Mouse (Mus musculus): Measurements from ENCODE around the gene C530008M17Rik. TPM values are rescaled to one million over a fixed set of nuclear protein-coding genes. Genes with fewer than 3 reads are reported as not detected.

Gene C530008M17Rik
- total and polyA plus RNA-seq, 3 experiments, result 0.04 to 0.44 TPM; not detected in 1

DNA sequence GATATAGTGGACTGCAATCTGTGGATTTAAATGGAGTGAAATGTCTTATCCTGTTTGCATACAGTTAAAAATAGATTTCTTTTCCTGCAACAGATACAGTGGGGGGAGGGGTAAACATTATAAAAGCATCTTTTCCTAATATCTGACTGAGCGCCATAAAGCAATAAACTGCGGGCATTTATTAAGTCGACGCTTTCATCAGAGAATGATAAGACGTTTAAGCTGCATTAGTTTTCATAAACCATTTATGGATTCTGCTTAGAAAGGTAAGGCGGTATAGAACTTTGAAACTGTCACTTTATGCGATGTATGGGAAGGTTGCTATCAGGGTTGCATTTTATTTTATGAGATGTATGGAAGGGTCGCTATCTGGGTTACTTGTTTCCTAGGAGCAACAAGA lies 141.7 kb downstream of the C530008M17Rik start:
- Histone ChIP-seq H3K27me3 (replicated peaks) (no peaks in the 10 kb centered on the region), H3K79me2 (replicated peaks; ENCODE audit: control insufficient read depth, extremely low read depth, insufficient read depth, poor library complexity, severe bottlenecking) (no peaks in the 10 kb centered on the region), H3K9ac (ENCODE audit: insufficient read depth, low read depth) (no peak overlapping the region), H3K27ac (ENCODE audit: insufficient read depth, low read depth) (no peak overlapping the region), H3K9me3 (replicated peaks; ENCODE audit: low read length) (no peaks in the 10 kb centered on the region), H3K36me3 (replicated peaks in 1 of 2; ENCODE audit: control insufficient read depth in 1 of 2, insufficient read depth in 1 of 2, low read length in 1 of 2) (no peaks in the 10 kb centered on the region), H3K4me2 (ENCODE audit: insufficient read depth, low read depth, poor library complexity, severe bottlenecking) (no peak overlapping the region), H3K4me3 (replicated peaks in 1 of 3; ENCODE audit: low read depth in 2 of 3, low read length in 2 of 3, poor library complexity in 1 of 3) (no peak overlapping the region), H3K4me1 (ENCODE audit: control insufficient read depth in 1 of 2, insufficient read depth in 2 of 2) (no peaks in the 10 kb centered on the region)
- in situ Hi-C loops (cut with MboI; ENCODE audit: low pct_ligation_motif_present, low pct_unique_long_range_greater_than_20kb, low sequenced_read_pairs), result no loop called here
- dilution Hi-C loops (cut with MboI; ENCODE audit: extremely low pct_ligation_motif_present, extremely low pct_unique_long_range_greater_than_20kb, low sequenced_read_pairs), result no loop called here
- no peak for DNase-seq (ENCODE audit: extremely low read depth)
- TF ChIP-seq MYC (IDR thresholded peaks at IDR 0.05; ENCODE audit: low read depth, low read length), result no peak
- TF ChIP-seq ETS1 (conservative IDR thresholded peaks at IDR 0.05; ENCODE audit: low read depth, low read length), result no peak
- no peak for TF ChIP-seq CTCF (conservative IDR thresholded peaks at IDR 0.05 in 1 of 2, IDR thresholded peaks at IDR 0.05 in 1 of 2; ENCODE audit: low read depth in 2 of 2, low read length in 2 of 2)
- no peak for TF ChIP-seq SIN3A (IDR thresholded peaks at IDR 0.05; ENCODE audit: low read length)
- no peak for TF ChIP-seq E2F4 (IDR thresholded peaks at IDR 0.05; ENCODE audit: insufficient replicate concordance, low read depth, low read length)
- TF ChIP-seq KAT2A (IDR thresholded peaks at IDR 0.05; ENCODE audit: insufficient replicate concordance, low read length), result no peak
- TF ChIP-seq USF1 (IDR thresholded peaks at IDR 0.05; ENCODE audit: low read depth, low read length), result no peak
- TF ChIP-seq MXI1 (IDR thresholded peaks at IDR 0.05; ENCODE audit: low read depth, low read length), result no peak
- TF ChIP-seq POLR2AphosphoS2 (IDR thresholded peaks at IDR 0.05; ENCODE audit: low read depth, low read length), result no peak
- no peak for TF ChIP-seq MAZ (IDR thresholded peaks at IDR 0.05; ENCODE audit: low read depth, low read length)
- no peak for TF ChIP-seq JUN (IDR thresholded peaks at IDR 0.05; ENCODE audit: insufficient read depth, low read depth, low read length)
- no peak for TF ChIP-seq ZMIZ1 (IDR thresholded peaks at IDR 0.05; ENCODE audit: low read depth, low read length)
- no peak for TF ChIP-seq TBP (conservative IDR thresholded peaks at IDR 0.05; ENCODE audit: low read depth, low read length)
- TF ChIP-seq NELFE (IDR thresholded peaks at IDR 0.05; ENCODE audit: low read depth, low read length), result no peak
- no peak for TF ChIP-seq RAD21 (IDR thresholded peaks at IDR 0.05; ENCODE audit: low read depth, low read length)
- no peak for TF ChIP-seq EP300 (IDR thresholded peaks at IDR 0.05; ENCODE audit: low read length)
- TF ChIP-seq BHLHE40 (IDR thresholded peaks at IDR 0.05; ENCODE audit: low read depth, low read length), result no peak
- no peak for TF ChIP-seq MAFK (IDR thresholded peaks at IDR 0.05; ENCODE audit: insufficient replicate concordance, low read length)
- TF ChIP-seq RCOR1 (conservative IDR thresholded peaks at IDR 0.05; ENCODE audit: low read depth, low read length), result no peak
- no peak for TF ChIP-seq TCF12 (IDR thresholded peaks at IDR 0.05; ENCODE audit: low read depth, low read length)

- Histone ChIP-seq H3K9ac (ENCODE audit: insufficient read depth, low read depth) (no peak overlapping the region), H3K9me3 (replicated peaks; ENCODE audit: low read length) (peaks cover 2% of the 10 kb centered on the region), H3K36me3 (replicated peaks in 1 of 2; ENCODE audit: control insufficient read depth in 1 of 2, insufficient read depth in 1 of 2, low read length in 1 of 2) (no peaks in the 10 kb centered on the region), H3K4me2 (ENCODE audit: insufficient read depth, low read depth, poor library complexity, severe bottlenecking) (no peak overlapping the region), H3K79me2 (replicated peaks; ENCODE audit: control insufficient read depth, extremely low read depth, insufficient read depth, poor library complexity, severe bottlenecking) (no peaks in the 10 kb centered on the region), H3K27me3 (replicated peaks) (no peaks in the 10 kb centered on the region), H3K27ac (ENCODE audit: insufficient read depth, low read depth) (no peak overlapping the region), H3K4me3 (replicated peaks in 1 of 3; ENCODE audit: low read depth in 2 of 3, low read length in 2 of 3, poor library complexity in 1 of 3) (no peak overlapping the region), H3K4me1 (ENCODE audit: control insufficient read depth in 1 of 2, insufficient read depth in 2 of 2) (no peaks in the 10 kb centered on the region)
- TF ChIP-seq MYC (IDR thresholded peaks at IDR 0.05; ENCODE audit: low read depth, low read length) (no peak), MEF2A (IDR thresholded peaks at IDR 0.05; ENCODE audit: borderline replicate concordance, low read depth, low read length) (no peak), PAX5 (IDR thresholded peaks at IDR 0.05; ENCODE audit: low read length) (no peak), IRF4 (IDR thresholded peaks at IDR 0.05; ENCODE audit: low read depth, low read length) (no peak), ETS1 (conservative IDR thresholded peaks at IDR 0.05; ENCODE audit: low read depth, low read length) (no peak), USF2 (conservative IDR thresholded peaks at IDR 0.05; ENCODE audit: low read depth, low read length) (no peak), ZC3H11A (IDR thresholded peaks at IDR 0.05; ENCODE audit: low read depth, low read length) (no peak), BHLHE40 (IDR thresholded peaks at IDR 0.05; ENCODE audit: low read depth, low read length) (no peak), ELF1 (IDR thresholded peaks at IDR 0.05; ENCODE audit: low read depth, low read length) (no peak), UBTF (IDR thresholded peaks at IDR 0.05; ENCODE audit: low read depth, low read length) (no peak), JUN (IDR thresholded peaks at IDR 0.05; ENCODE audit: insufficient read depth, low read depth, low read length) (no peak), GABPA (IDR thresholded peaks at IDR 0.05; ENCODE audit: insufficient replicate concordance, low read depth, low read length) (no peak), ZNF384 (IDR thresholded peaks at IDR 0.05; ENCODE audit: low read depth, low read length) (no peak), EP300 (IDR thresholded peaks at IDR 0.05; ENCODE audit: low read length) (no peak), RAD21 (IDR thresholded peaks at IDR 0.05; ENCODE audit: low read depth, low read length) (no peak), ZMIZ1 (IDR thresholded peaks at IDR 0.05; ENCODE audit: low read depth, low read length) (no peak), RCOR1 (conservative IDR thresholded peaks at IDR 0.05; ENCODE audit: low read depth, low read length) (no peak), HCFC1 (IDR thresholded peaks at IDR 0.05; ENCODE audit: low read depth, low read length) (no peak), CHD1 (IDR thresholded peaks at IDR 0.05; ENCODE audit: low read depth, low read length) (no peak), MAZ (IDR thresholded peaks at IDR 0.05; ENCODE audit: low read depth, low read length) (no peak)
- no peak for DNase-seq (ENCODE audit: extremely low read depth)
- dilution Hi-C loops (cut with MboI; ENCODE audit: extremely low pct_ligation_motif_present, extremely low pct_unique_long_range_greater_than_20kb, low sequenced_read_pairs) (no loop called here), in situ Hi-C loops (cut with MboI; ENCODE audit: low pct_ligation_motif_present, low pct_unique_long_range_greater_than_20kb, low sequenced_read_pairs) (no loop called here)
These were observed 143.2 kb downstream of the C530008M17Rik start for GRCm38 (mm10) chr5:76799471-76799870.

Data from CH12.LX (cell line).